Comparison of ENCODE assay signal across 11 mouse cellular contexts in genomic region chr3:67553281-67553680, GRCm38 (mm10). TPM values are rescaled to one million over a fixed set of nuclear protein-coding genes. Genes with fewer than 3 reads are reported as not detected.
DNase-seq lines count a peak whose midpoint lies in the region; ATAC-seq and TF ChIP-seq lines count a peak whose summit lies in the region.
"Had no signal": no experiment of that assay in that cellular context is flagged by ENCODE, and none has a peak within 500 bp of the region (broad histone marks: within the 10 kb centered on the region; RNA-seq: fewer than 3 reads in every experiment).

No protein-coding gene starts in this region.

- H3K4me3 ChIP-seq in forebrain, postnatal 0 days (ENCODE audit: low read depth, low read length), result no peak overlapping the region
- H3K4me3 ChIP-seq in forebrain, embryonic 10.5 days, result no peak overlapping the region
- H3K4me3 ChIP-seq in embryonic facial prominence, embryonic 13.5 days, result no peak overlapping the region
- no peak overlapping the region for H3K4me3 ChIP-seq in neural tube, embryonic 15.5 days (replicated peaks)
- H3K4me3 ChIP-seq: liver, embryonic 15.5 days had no signal

- H3K4me1 ChIP-seq in forebrain, postnatal 0 days (ENCODE audit: insufficient read depth), result no peaks in the 10 kb centered on the region; the same call in 1 of the 2 replicates
- H3K4me1 ChIP-seq in forebrain, embryonic 10.5 days, result no peaks in the 10 kb centered on the region
- H3K4me1 ChIP-seq in embryonic facial prominence, embryonic 13.5 days, result no peaks in the 10 kb centered on the region
- H3K4me1 ChIP-seq in neural tube, embryonic 15.5 days, result peaks cover 8% of the 10 kb centered on the region

- peak; percentile 7 for DNase-seq in forebrain, postnatal 0 days
- no peak for DNase-seq in forebrain, embryonic 10.5 days (ENCODE audit: extremely low spot score, low spot score)
- DNase-seq in retina, postnatal 1 day, result peak; percentile 11
- no peak for DNase-seq in retina, embryonic 14.5 days (ENCODE audit: low spot score)
- no peak for DNase-seq in adrenal gland, postnatal 10 days
- no peak for DNase-seq in ovary, postnatal 36 days (ENCODE audit: low spot score)
- DNase-seq: right cerebral cortex, postnatal 14 days had no signal

- no peak for TF ChIP-seq CTCF in forebrain, postnatal 0 days (IDR thresholded peaks at IDR 0.05; ENCODE audit: low read depth)

- H3K36me3 ChIP-seq in forebrain, postnatal 0 days (ENCODE audit: insufficient read depth), result no peaks in the 10 kb centered on the region
- no peaks in the 10 kb centered on the region for H3K36me3 ChIP-seq in forebrain, embryonic 10.5 days (replicated peaks)
- no peaks in the 10 kb centered on the region for H3K36me3 ChIP-seq in embryonic facial prominence, embryonic 13.5 days
- no peaks in the 10 kb centered on the region for H3K36me3 ChIP-seq in neural tube, embryonic 15.5 days
- H3K36me3 ChIP-seq: liver, embryonic 15.5 days had no signal

- no peaks in the 10 kb centered on the region for H3K9me3 ChIP-seq in forebrain, postnatal 0 days (ENCODE audit: low read length)
- no peaks in the 10 kb centered on the region for H3K9me3 ChIP-seq in forebrain, embryonic 10.5 days
- H3K9me3 ChIP-seq in embryonic facial prominence, embryonic 13.5 days, result no peaks in the 10 kb centered on the region
- H3K9me3 ChIP-seq in neural tube, embryonic 15.5 days (replicated peaks), result no peaks in the 10 kb centered on the region
- H3K9me3 ChIP-seq: liver, embryonic 15.5 days had no signal

- ATAC-seq in forebrain, postnatal 0 days, result 0 out of 2 replicates have a peak, but pooled peaks have one; percentile 32
- no peak for ATAC-seq in embryonic facial prominence, embryonic 13.5 days (ENCODE audit: insufficient number of reproducible peaks, insufficient read depth, low FRiP score, low TSS enrichment, low read depth)
- peak; percentile 71 for ATAC-seq in neural tube, embryonic 15.5 days (ENCODE audit: low FRiP score)

- no peak overlapping the region for H3K27ac ChIP-seq in forebrain, postnatal 0 days (ENCODE audit: low read depth, low read length)
- no peak overlapping the region for H3K27ac ChIP-seq in forebrain, embryonic 10.5 days
- H3K27ac ChIP-seq in embryonic facial prominence, embryonic 13.5 days, result no peak overlapping the region
- no peak overlapping the region for H3K27ac ChIP-seq in neural tube, embryonic 15.5 days (replicated peaks)
- H3K27ac ChIP-seq: liver, embryonic 15.5 days had no signal

- WGBS in forebrain, postnatal 0 days, result 43% methylated on average over 4 of the region's 4 CpGs
- WGBS in forebrain, embryonic 10.5 days, result 45% methylated on average over 4 of the region's 4 CpGs
- WGBS in embryonic facial prominence, embryonic 13.5 days, result 35% methylated on average over 4 of the region's 4 CpGs
- WGBS in neural tube, embryonic 15.5 days, result 48% methylated on average over 4 of the region's 4 CpGs

- H3K9ac ChIP-seq in forebrain, postnatal 0 days, result no peak overlapping the region
- no peak overlapping the region for H3K9ac ChIP-seq in embryonic facial prominence, embryonic 13.5 days
- H3K9ac ChIP-seq in neural tube, embryonic 15.5 days (replicated peaks), result no peak overlapping the region
- H3K9ac ChIP-seq: liver, embryonic 15.5 days had no signal

- no peak overlapping the region for H3K4me2 ChIP-seq in forebrain, postnatal 0 days (ENCODE audit: low read depth)
- peak overlapping the region; percentile 22; the same call in 1 of the 2 replicates for H3K4me2 ChIP-seq in embryonic facial prominence, embryonic 13.5 days
- peak overlapping the region; percentile 34 for H3K4me2 ChIP-seq in neural tube, embryonic 15.5 days
- H3K4me2 ChIP-seq: liver, embryonic 15.5 days had no signal

- no peaks in the 10 kb centered on the region for H3K27me3 ChIP-seq in forebrain, postnatal 0 days (ENCODE audit: insufficient read depth, low read length)
- H3K27me3 ChIP-seq in forebrain, embryonic 10.5 days (ENCODE audit: poor library complexity, severe bottlenecking), result no peaks in the 10 kb centered on the region
- no peaks in the 10 kb centered on the region for H3K27me3 ChIP-seq in embryonic facial prominence, embryonic 13.5 days
- no peaks in the 10 kb centered on the region for H3K27me3 ChIP-seq in neural tube, embryonic 15.5 days (replicated peaks)
- H3K27me3 ChIP-seq: liver, embryonic 15.5 days had no signal

RNA-seq across cellular contexts. Expression of gene Mfsd1, which starts 29.3 kb away (rescaled TPM):
- total RNA-seq in forebrain, postnatal 0 days (2014; rRNA removed), result 22.6 and 27.1 TPM in 2 replicates
- 27.3 and 29.0 TPM in 2 replicates for polyA plus RNA-seq in forebrain, postnatal 0 days (2015; fragmentation: Nextera tagmentation; extraction: Ambion mirVana)
- polyA plus RNA-seq in forebrain, embryonic 10.5 days (2016; fragmentation: Nextera tagmentation; extraction: Ambion mirVana), result 56.4 and 57.1 TPM in 2 replicates
- 54.8 and 63.6 TPM in 2 replicates for polyA plus RNA-seq in embryonic facial prominence, embryonic 13.5 days (2015; fragmentation: Nextera tagmentation; extraction: Ambion mirVana)
- 29.4 and 33.8 TPM in 2 replicates for polyA plus RNA-seq in neural tube, embryonic 15.5 days (2015; fragmentation: Nextera tagmentation; extraction: Ambion mirVana)
- total RNA-seq in adrenal gland, postnatal 10 days (2021), result 10 to 100 TPM; 58.7 to 62.8 TPM

RNA-seq across cellular contexts. Expression of gene Rarres1, which starts 38.0 kb away (rescaled TPM):
- 0.69 and 2.6 TPM in 2 replicates for total RNA-seq in forebrain, postnatal 0 days (2014; rRNA removed)
- polyA plus RNA-seq in forebrain, postnatal 0 days (2015; fragmentation: Nextera tagmentation; extraction: Ambion mirVana), result 2.0 and 2.4 TPM in 2 replicates
- polyA plus RNA-seq in forebrain, embryonic 10.5 days (2016; fragmentation: Nextera tagmentation; extraction: Ambion mirVana), result 0.23 and 0.42 TPM in 2 replicates
- 2.5 and 3.2 TPM in 2 replicates for polyA plus RNA-seq in embryonic facial prominence, embryonic 13.5 days (2015; fragmentation: Nextera tagmentation; extraction: Ambion mirVana)
- polyA plus RNA-seq in neural tube, embryonic 15.5 days (2015; fragmentation: Nextera tagmentation; extraction: Ambion mirVana), result 3.3 and 3.9 TPM in 2 replicates
- total RNA-seq in adrenal gland, postnatal 10 days (2021), result 1 to 10 TPM; 1.7 to 1.8 TPM
- total RNA-seq: common myeloid progenitor, adult 5-6 weeks had no signal

Comparison
In these comparisons a context has a peak if more than half of its experiments do, and no peak if none do; other contexts are left out.
1. DNase-seq: peak in forebrain, postnatal 0 days (single experiment) and retina, postnatal 1 day (single experiment); none in forebrain, embryonic 10.5 days (single experiment), retina, embryonic 14.5 days (single experiment), adrenal gland, postnatal 10 days (single experiment) and ovary, postnatal 36 days (single experiment).